ENCODE assay signal across 14 mouse cellular contexts in genomic region chr11:54530916-54531315, GRCm38 (mm10). TPM values are rescaled to one million over a fixed set of nuclear protein-coding genes. Genes with fewer than 3 reads are reported as not detected.
DNase-seq lines count a peak whose midpoint lies in the region; ATAC-seq and TF ChIP-seq lines count a peak whose summit lies in the region.
"Had no signal": no experiment of that assay in that cellular context is flagged by ENCODE, and none has a peak within 500 bp of the region (broad histone marks: within the 10 kb centered on the region; RNA-seq: fewer than 3 reads in every experiment).

No protein-coding gene starts in this region.

- no peak; the same call in 1 of the 2 replicates for ATAC-seq in heart, embryonic 15.5 days (replicated peaks; ENCODE audit: insufficient number of reproducible peaks, insufficient read depth, low FRiP score, low read depth)
- no peak for ATAC-seq in kidney, postnatal 0 days (replicated peaks; ENCODE audit: low FRiP score, low read depth)
- ATAC-seq: CD4-positive, CD25-positive, alpha-beta regulatory T cell, adult 4 months; forebrain, embryonic 15.5 days; intestine, embryonic 15.5 days had no signal

- peak overlapping the region; percentile 78 for H3K27ac ChIP-seq in heart, embryonic 15.5 days
- H3K27ac ChIP-seq in kidney, postnatal 0 days, result peak overlapping the region; percentile 69; the same call in 1 of the 2 replicates
- H3K27ac ChIP-seq in testis, adult 2 months (ENCODE audit: control insufficient read depth, insufficient read depth, low read depth, low read length), result peak overlapping the region; percentile 73
- H3K27ac ChIP-seq: forebrain, embryonic 15.5 days; intestine, embryonic 15.5 days; neural tube, embryonic 13.5 days had no signal

- TF ChIP-seq CTCF in kidney, postnatal 0 days (IDR thresholded peaks at IDR 0.05; ENCODE audit: low read depth), result no peak
- TF ChIP-seq CTCF in testis, adult 2 months (IDR thresholded peaks at IDR 0.05; ENCODE audit: control insufficient read depth, insufficient read depth, insufficient replicate concordance, low read depth, low read length), result no peak

- H3K9ac ChIP-seq in heart, embryonic 15.5 days, result no peak overlapping the region
- H3K9ac ChIP-seq in kidney, postnatal 0 days (ENCODE audit: low read depth, low read length), result no peak overlapping the region
- H3K9ac ChIP-seq: forebrain, embryonic 15.5 days; intestine, embryonic 15.5 days; liver, embryonic 15.5 days; neural tube, embryonic 13.5 days had no signal

- no peak for DNase-seq in heart, adult 18-20 months
- no peak for DNase-seq in kidney, postnatal 0 days (ENCODE audit: low spot score)
- DNase-seq in kidney, postnatal 14 days, result no peak
- DNase-seq in testis, postnatal 14 days (ENCODE audit: low spot score), result no peak
- no peak for DNase-seq in layer of hippocampus, adult 18-20 months (ENCODE audit: low spot score in 2 of 2)
- DNase-seq: embryo, embryonic 11 days; thymus, postnatal 14 days had no signal

- peaks cover 32% of the 10 kb centered on the region for H3K4me1 ChIP-seq in heart, embryonic 15.5 days (replicated peaks)
- H3K4me1 ChIP-seq in kidney, postnatal 0 days (replicated peaks; ENCODE audit: insufficient read depth, low read length), result peaks cover 16% of the 10 kb centered on the region
- no peaks in the 10 kb centered on the region for H3K4me1 ChIP-seq in testis, adult 2 months (ENCODE audit: control insufficient read depth, insufficient read depth, low read length)
- H3K4me1 ChIP-seq: intestine, embryonic 15.5 days had no signal

- 88% methylated on average over 1 of the region's 1 CpGs for WGBS in heart, embryonic 15.5 days
- 92% methylated on average over 1 of the region's 1 CpGs for WGBS in kidney, postnatal 0 days

- H3K9me3 ChIP-seq in heart, embryonic 15.5 days (replicated peaks), result no peaks in the 10 kb centered on the region
- H3K9me3 ChIP-seq in kidney, postnatal 0 days (replicated peaks; ENCODE audit: low read length), result no peaks in the 10 kb centered on the region
- H3K9me3 ChIP-seq: forebrain, embryonic 15.5 days; intestine, embryonic 15.5 days; liver, embryonic 15.5 days; neural tube, embryonic 13.5 days had no signal

- no peaks in the 10 kb centered on the region for H3K36me3 ChIP-seq in heart, embryonic 15.5 days
- H3K36me3 ChIP-seq in kidney, postnatal 0 days (ENCODE audit: insufficient read depth, low read length), result no peaks in the 10 kb centered on the region
- no peaks in the 10 kb centered on the region for H3K36me3 ChIP-seq in testis, adult 2 months (ENCODE audit: control insufficient read depth, insufficient read depth, low read length)
- H3K36me3 ChIP-seq: forebrain, embryonic 15.5 days; intestine, embryonic 15.5 days; liver, embryonic 15.5 days; neural tube, embryonic 13.5 days had no signal

- no peak overlapping the region for H3K4me2 ChIP-seq in heart, embryonic 15.5 days
- no peak overlapping the region for H3K4me2 ChIP-seq in kidney, postnatal 0 days (ENCODE audit: low read length)
- H3K4me2 ChIP-seq: forebrain, embryonic 15.5 days; intestine, embryonic 15.5 days; liver, embryonic 15.5 days; neural tube, embryonic 13.5 days had no signal

- H3K27me3 ChIP-seq in heart, embryonic 15.5 days, result no peaks in the 10 kb centered on the region
- H3K27me3 ChIP-seq in kidney, postnatal 0 days (ENCODE audit: insufficient read depth, low read length), result no peaks in the 10 kb centered on the region
- H3K27me3 ChIP-seq in testis, adult 2 months (ENCODE audit: control insufficient read depth, insufficient read depth, low read length), result no peaks in the 10 kb centered on the region
- H3K27me3 ChIP-seq: forebrain, embryonic 15.5 days; intestine, embryonic 15.5 days; liver, embryonic 15.5 days; neural tube, embryonic 13.5 days had no signal

- no peak overlapping the region for H3K4me3 ChIP-seq in heart, embryonic 15.5 days
- no peak overlapping the region for H3K4me3 ChIP-seq in kidney, postnatal 0 days (replicated peaks; ENCODE audit: low read depth, low read length)
- peak overlapping the region; percentile 53; the same call in 1 of the 2 replicates for H3K4me3 ChIP-seq in testis, adult 2 months (ENCODE audit: control insufficient read depth, low read depth, low read length)
- H3K4me3 ChIP-seq: forebrain, embryonic 15.5 days; intestine, embryonic 15.5 days; liver, embryonic 15.5 days; neural tube, embryonic 13.5 days had no signal

- TF ChIP-seq POLR2A in testis, adult 2 months (IDR thresholded peaks at IDR 0.05; ENCODE audit: control insufficient read depth, low read depth, low read length), result no peak

RNA-seq across cellular contexts. Expression of gene Rapgef6, which starts 8.3 kb away (rescaled TPM):
- 30.0 and 34.5 TPM in 2 replicates for polyA plus RNA-seq in heart, embryonic 15.5 days (2015; fragmentation: Nextera tagmentation; extraction: Ambion mirVana)
- 10 to 100 TPM; 19.7 to 20.9 TPM for total RNA-seq in heart, adult 18-20 months (2021)
- 20.3 and 20.9 TPM in 2 replicates for polyA plus RNA-seq in kidney, postnatal 0 days (2015; fragmentation: Nextera tagmentation; extraction: Ambion mirVana)
- 11.8 and 12.7 TPM in 2 replicates for polyA plus RNA-seq in testis, adult 2 months (2012; rRNA removed)
- total RNA-seq in layer of hippocampus, adult 18-20 months (2021), result 10 to 100 TPM; 40.1 to 43.5 TPM
